Mouse (Mus musculus): Measurements from ENCODE around the gene Mapk12. TPM values are rescaled to one million over a fixed set of nuclear protein-coding genes. Genes with fewer than 3 reads are reported as not detected.

Gene Mapk12
- total and polyA plus RNA-seq, 2 experiments from 2014 or later = 1.5 to 3.2 TPM

DNA sequence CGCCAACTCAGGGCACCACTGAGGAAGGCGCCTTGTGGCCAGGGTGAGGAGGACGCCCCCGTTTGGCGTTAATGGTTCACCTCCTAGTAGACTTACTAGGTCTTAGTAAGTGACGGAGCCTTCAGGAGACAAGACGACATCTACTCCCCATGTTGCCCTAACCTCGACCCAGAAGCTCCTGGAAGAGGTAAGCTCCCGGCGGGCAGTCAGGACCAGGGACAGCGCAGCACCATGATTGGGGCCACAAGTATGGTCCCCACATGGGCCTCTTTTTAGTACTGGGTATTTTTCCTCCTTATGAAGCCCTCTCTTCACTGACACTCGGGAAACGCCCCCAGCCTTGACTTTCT lies 9.5 kb upstream of the Mapk12 start:
- H3K9me3 ChIP-seq (ENCODE audit: low read length) = no peaks in the 10 kb centered on the region
- peak; percentile 32 for DNase-seq (ENCODE audit: low spot score)
- no peak overlapping the region for H3K27ac ChIP-seq (ENCODE audit: low read depth, low read length)
- H3K36me3 ChIP-seq (ENCODE audit: insufficient read depth, low read length) = peaks cover 9% of the 10 kb centered on the region
- no peak for TF ChIP-seq CTCF (IDR thresholded peaks at IDR 0.05)
- 5% methylated on average over 13 of the region's 13 CpGs for WGBS
- peak overlapping the region; percentile 93 for H3K4me2 ChIP-seq (ENCODE audit: low read depth, low read length, poor library complexity, severe bottlenecking)
- H3K9ac ChIP-seq (replicated peaks; ENCODE audit: low read length, poor library complexity, severe bottlenecking) = peak overlapping the region; percentile 78
- H3K4me1 ChIP-seq (ENCODE audit: insufficient read depth, low read length) = peaks cover 25% of the 10 kb centered on the region
- no peak for ATAC-seq (ENCODE audit: low FRiP score)
- H3K27me3 ChIP-seq (ENCODE audit: insufficient read depth, low read length) = no peaks in the 10 kb centered on the region
- H3K4me3 ChIP-seq (ENCODE audit: low read depth, low read length) = peak overlapping the region; percentile 70

DNA sequence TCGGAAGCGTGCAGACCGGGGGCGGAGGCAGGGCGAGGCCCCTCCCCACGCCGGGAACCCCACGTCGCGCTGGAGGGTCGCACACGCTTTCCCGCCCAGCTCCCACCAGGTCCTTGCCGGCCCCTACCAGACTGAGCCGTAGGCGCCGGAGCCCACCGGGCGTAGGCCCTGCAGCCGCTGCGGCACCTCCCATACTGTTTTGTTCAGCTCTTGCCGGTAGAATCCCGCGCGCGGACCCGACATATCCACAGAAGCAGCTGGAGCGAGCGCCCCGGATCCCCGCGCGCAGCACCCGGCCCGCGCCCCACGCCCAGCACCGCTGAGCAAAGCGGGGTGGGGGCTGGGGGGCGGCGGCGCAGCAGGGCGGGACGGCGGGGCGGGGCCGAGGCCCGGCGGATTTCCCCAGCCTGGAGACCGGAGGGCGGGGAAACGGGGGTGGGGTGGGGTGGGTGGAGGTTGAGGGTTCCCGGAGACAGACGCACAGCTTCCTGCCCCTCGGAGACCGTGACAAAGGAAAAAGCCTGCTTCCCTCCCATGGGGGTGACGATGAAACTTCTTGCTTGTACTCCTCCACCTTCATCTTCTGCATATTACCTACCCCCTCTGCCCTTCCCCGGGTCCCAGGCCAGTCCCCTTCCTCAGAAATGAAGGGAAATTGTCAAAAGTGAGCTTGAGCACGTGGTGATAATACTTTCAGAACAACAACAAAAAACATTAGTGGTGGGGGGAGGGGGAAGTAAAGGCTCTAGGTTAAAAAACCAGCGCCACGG lies 9.0 kb upstream of the Mapk12 start, which contains the start of gene Mapk11:
Mapk11 (minus strand) TSS at position 358 of the 770 bp plus-strand sequence.
- H3K4me1 ChIP-seq (ENCODE audit: insufficient read depth, low read length) = peaks cover 25% of the 10 kb centered on the region
- H3K4me3 ChIP-seq (ENCODE audit: low read depth, low read length) = peak within 1 kb of the TSS; percentile 70
- peaks cover 5% of the 10 kb centered on the region; the same call in 1 of the 2 replicates for H3K36me3 ChIP-seq (ENCODE audit: insufficient read depth, low read length)
- TF ChIP-seq CTCF (IDR thresholded peaks at IDR 0.05) = no peak
- no peaks in the 10 kb centered on the region for H3K9me3 ChIP-seq (ENCODE audit: low read length)
- H3K9ac ChIP-seq (replicated peaks; ENCODE audit: low read length, poor library complexity, severe bottlenecking) = peak within 1 kb of the TSS; percentile 78
- ATAC-seq (ENCODE audit: low FRiP score) = peak; percentile 60; the same call in 1 of the 2 replicates
- 2% methylated on average over 40 of the region's 61 CpGs for WGBS
- peak within 1 kb of the TSS; percentile 93 for H3K4me2 ChIP-seq (ENCODE audit: low read depth, low read length, poor library complexity, severe bottlenecking)
- peak; percentile 61 for DNase-seq (ENCODE audit: low spot score)
- H3K27ac ChIP-seq (ENCODE audit: low read depth, low read length) = peak within 1 kb of the TSS; percentile 74
- H3K27me3 ChIP-seq (ENCODE audit: insufficient read depth, low read length) = no peaks in the 10 kb centered on the region

DNA sequence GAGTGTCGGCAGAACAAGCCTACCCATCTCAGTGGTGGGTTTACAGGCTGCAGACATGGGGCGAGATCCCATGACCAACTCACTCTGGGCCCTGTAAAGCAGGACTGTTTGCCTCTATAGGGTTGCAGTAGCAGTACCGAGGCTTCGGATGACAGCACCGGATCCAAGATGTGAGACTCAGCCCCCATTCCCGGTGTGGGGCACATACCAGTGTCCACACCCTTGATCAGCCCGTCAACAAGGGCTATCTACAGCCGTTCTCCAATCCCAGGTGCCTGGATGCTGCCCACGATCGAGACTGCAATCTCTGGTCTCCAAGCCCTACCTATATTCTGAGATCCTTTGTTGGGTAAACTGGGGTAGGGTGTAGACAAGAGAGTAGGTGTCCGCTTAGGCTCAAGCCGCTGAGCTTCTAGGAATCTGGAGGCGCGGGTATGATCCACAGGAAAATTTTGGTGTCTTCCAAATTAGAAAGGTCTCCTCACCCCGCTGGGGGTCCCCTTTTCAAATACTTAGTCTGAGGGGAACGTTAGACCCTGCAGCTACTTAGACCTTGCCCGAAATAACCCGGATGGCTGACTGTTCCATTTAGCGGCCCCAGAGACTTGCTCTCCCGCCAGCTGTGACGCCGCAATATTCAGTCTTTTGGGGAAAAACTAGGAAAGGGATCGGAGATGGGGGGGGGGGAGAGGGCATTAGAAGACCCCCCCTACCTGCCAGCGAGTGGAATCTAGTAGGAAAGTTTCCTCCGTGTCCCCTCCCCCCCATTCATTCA lies 8.2 kb upstream of the Mapk12 start:
- no peaks in the 10 kb centered on the region for H3K9me3 ChIP-seq (ENCODE audit: low read length)
- H3K4me2 ChIP-seq (ENCODE audit: low read depth, low read length, poor library complexity, severe bottlenecking) = peak overlapping the region; percentile 93
- H3K27me3 ChIP-seq (ENCODE audit: insufficient read depth, low read length) = no peaks in the 10 kb centered on the region
- H3K27ac ChIP-seq (ENCODE audit: low read depth, low read length) = peak overlapping the region; percentile 74
- H3K4me1 ChIP-seq (ENCODE audit: insufficient read depth, low read length) = peaks cover 25% of the 10 kb centered on the region
- ATAC-seq (ENCODE audit: low FRiP score) = no peak
- 5% methylated on average over 24 of the region's 25 CpGs for WGBS
- peak overlapping the region; percentile 78 for H3K9ac ChIP-seq (replicated peaks; ENCODE audit: low read length, poor library complexity, severe bottlenecking)
- peak overlapping the region; percentile 70 for H3K4me3 ChIP-seq (ENCODE audit: low read depth, low read length)
- no peaks in the 10 kb centered on the region for H3K36me3 ChIP-seq (ENCODE audit: insufficient read depth, low read length)
- no peak for DNase-seq (ENCODE audit: low spot score)
- TF ChIP-seq CTCF (IDR thresholded peaks at IDR 0.05) = 0 out of 2 replicates have a peak, but pooled peaks have one; percentile 2

DNA sequence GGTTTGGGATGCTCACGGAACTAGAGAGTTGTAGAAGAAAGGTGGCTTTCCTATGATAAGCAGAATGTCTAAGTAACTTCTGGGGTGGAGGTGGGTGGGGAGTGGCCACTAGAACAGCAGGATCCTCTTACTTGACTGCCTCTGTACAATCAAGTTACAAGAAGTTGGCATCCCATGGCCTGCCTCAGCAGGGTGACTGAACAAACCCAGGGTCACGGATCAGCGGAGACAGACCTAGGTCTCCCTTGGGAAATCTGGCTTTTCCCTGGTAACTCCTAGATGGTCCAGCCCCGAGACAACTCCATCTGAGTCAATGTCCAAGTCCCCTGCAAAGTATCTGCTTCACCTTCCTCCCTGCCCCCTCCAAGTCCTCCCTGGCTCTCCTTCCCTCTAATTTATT lies 7.4 kb upstream of the Mapk12 start:
- no peak overlapping the region for H3K27ac ChIP-seq (ENCODE audit: low read depth, low read length)

DNA sequence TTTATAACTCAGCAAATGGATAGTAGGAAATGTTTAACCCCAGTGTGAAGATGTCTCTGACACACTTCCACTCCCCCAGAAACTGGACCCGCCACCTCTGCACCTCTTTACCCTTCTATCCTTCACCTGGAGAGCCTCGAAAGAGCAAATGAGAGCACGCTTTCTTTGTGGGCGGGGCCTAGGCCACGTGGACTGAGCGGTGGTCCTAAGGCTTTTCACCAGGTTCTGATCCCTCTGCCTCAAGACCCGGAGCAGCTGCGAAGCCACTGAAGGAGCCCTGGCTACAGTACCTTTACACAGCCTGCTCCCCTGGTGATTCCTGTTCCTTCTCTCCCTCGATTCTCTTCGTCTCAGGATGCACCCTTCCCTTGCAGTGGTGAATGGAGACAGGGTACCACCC lies 7.0 kb upstream of the Mapk12 start:
- Histone ChIP-seq H3K9ac (replicated peaks; ENCODE audit: low read length, poor library complexity, severe bottlenecking) (no peak overlapping the region; the same call in 1 of the 2 replicates), H3K4me1 (ENCODE audit: insufficient read depth, low read length) (peaks cover 25% of the 10 kb centered on the region), H3K36me3 (ENCODE audit: insufficient read depth, low read length) (no peaks in the 10 kb centered on the region), H3K27me3 (ENCODE audit: insufficient read depth, low read length) (no peaks in the 10 kb centered on the region), H3K4me2 (ENCODE audit: low read depth, low read length, poor library complexity, severe bottlenecking) (peak overlapping the region; percentile 93), H3K9me3 (ENCODE audit: low read length) (no peaks in the 10 kb centered on the region), H3K4me3 (ENCODE audit: low read depth, low read length) (peak overlapping the region; percentile 70), H3K27ac (ENCODE audit: low read depth, low read length) (peak overlapping the region; percentile 55; the same call in 1 of the 2 replicates)
- no peak for TF ChIP-seq CTCF (IDR thresholded peaks at IDR 0.05)
- DNase-seq (ENCODE audit: low spot score) = no peak
- WGBS = 12% methylated on average over 10 of the region's 10 CpGs
- no peak for ATAC-seq (ENCODE audit: low FRiP score)

More for the DNA sequence above, 7.4 kb upstream of the Mapk12 start:
- DNase-seq (ENCODE audit: low spot score) (no peak), ATAC-seq (ENCODE audit: low FRiP score) (no peak)
- Histone ChIP-seq H3K4me2 (ENCODE audit: low read depth, low read length, poor library complexity, severe bottlenecking) (peak overlapping the region; percentile 93), H3K9me3 (ENCODE audit: low read length) (no peaks in the 10 kb centered on the region), H3K9ac (replicated peaks; ENCODE audit: low read length, poor library complexity, severe bottlenecking) (peak overlapping the region; percentile 78; the same call in 1 of the 2 replicates), H3K4me3 (ENCODE audit: low read depth, low read length) (peak overlapping the region; percentile 70), H3K4me1 (ENCODE audit: insufficient read depth, low read length) (peaks cover 25% of the 10 kb centered on the region), H3K36me3 (ENCODE audit: insufficient read depth, low read length) (no peaks in the 10 kb centered on the region), H3K27me3 (ENCODE audit: insufficient read depth, low read length) (no peaks in the 10 kb centered on the region)
- no peak for TF ChIP-seq CTCF (IDR thresholded peaks at IDR 0.05)
- 32% methylated on average over 4 of the region's 4 CpGs for WGBS
